Comparison of ENCODE assay signal across 8 mouse cellular contexts in the genomic region with DNA sequence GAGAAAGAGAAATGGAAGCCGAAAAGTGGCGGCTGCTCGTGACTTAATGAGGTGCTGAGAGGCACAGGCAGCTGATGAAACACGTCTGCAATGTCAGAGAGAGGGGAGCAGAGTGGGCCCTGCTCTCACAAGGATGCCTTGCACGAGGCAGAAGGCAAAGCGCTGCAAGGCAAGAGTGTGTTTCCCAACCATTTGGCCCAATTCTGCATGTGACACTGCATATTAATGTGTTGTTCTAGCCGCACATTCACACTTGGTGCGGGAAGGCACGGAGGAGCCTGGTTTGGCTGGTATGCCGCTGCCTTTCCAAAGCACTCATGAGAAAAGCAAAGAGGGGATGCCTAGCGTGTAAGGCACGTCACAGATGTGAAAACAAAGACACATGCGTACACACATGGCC.
DNase-seq lines count a peak whose midpoint lies in the region; ATAC-seq lines count a peak whose summit lies in the region.

No protein-coding gene starts in this region.

- H3K27me3 ChIP-seq in embryonic facial prominence, embryonic 13.5 days: no peaks in the 10 kb centered on the region
- no peaks in the 10 kb centered on the region for H3K27me3 ChIP-seq in neural tube, embryonic 12.5 days (replicated peaks)
- H3K27me3 ChIP-seq in heart, embryonic 10.5 days (ENCODE audit: insufficient read depth, poor library complexity, severe bottlenecking): no peaks in the 10 kb centered on the region

- ATAC-seq in embryonic facial prominence, embryonic 13.5 days (ENCODE audit: insufficient number of reproducible peaks, insufficient read depth, low FRiP score, low TSS enrichment, low read depth): no peak
- 0 out of 2 replicates have a peak, but pooled peaks have one; percentile 39 for ATAC-seq in neural tube, embryonic 12.5 days (ENCODE audit: low FRiP score, low read depth)
- no peak for ATAC-seq in erythroid progenitor cell, adult 5-6 weeks (replicated peaks; ENCODE audit: low FRiP score, poor library complexity, severe bottlenecking)

- DNase-seq in layer of hippocampus, adult 9-11 months: peak; percentile 38
- DNase-seq in layer of hippocampus, postnatal 25 days (ENCODE audit: extremely low spot score in 1 of 2, low spot score in 1 of 2): no peak
- peak; percentile 49 for DNase-seq in forelimb bud, embryonic 11.5 days (ENCODE audit: low read depth, low spot score)
- DNase-seq in adrenal gland, postnatal 14 days: no peak
- DNase-seq in heart, embryonic 10.5 days (ENCODE audit: low spot score): no peak

- 0 out of 2 replicates have a peak overlapping the region, but pooled peaks have one; percentile 22 for H3K9ac ChIP-seq in embryonic facial prominence, embryonic 13.5 days
- no peak overlapping the region for H3K9ac ChIP-seq in neural tube, embryonic 12.5 days

- H3K27ac ChIP-seq in embryonic facial prominence, embryonic 13.5 days: peak overlapping the region; percentile 5; the same call in 1 of the 2 replicates
- H3K27ac ChIP-seq in neural tube, embryonic 12.5 days: no peak overlapping the region
- no peak overlapping the region for H3K27ac ChIP-seq in heart, embryonic 10.5 days

- 0 out of 2 replicates have a peak, but pooled peaks cover 4% of the 10 kb centered on the region for H3K36me3 ChIP-seq in embryonic facial prominence, embryonic 13.5 days
- H3K36me3 ChIP-seq in neural tube, embryonic 12.5 days: no peaks in the 10 kb centered on the region
- no peaks in the 10 kb centered on the region for H3K36me3 ChIP-seq in heart, embryonic 10.5 days

- peaks cover 13% of the 10 kb centered on the region for H3K4me1 ChIP-seq in embryonic facial prominence, embryonic 13.5 days
- H3K4me1 ChIP-seq in neural tube, embryonic 12.5 days: peaks cover 24% of the 10 kb centered on the region
- peaks cover 8% of the 10 kb centered on the region; the same call in 1 of the 2 replicates for H3K4me1 ChIP-seq in heart, embryonic 10.5 days

- H3K9me3 ChIP-seq in embryonic facial prominence, embryonic 13.5 days: no peaks in the 10 kb centered on the region
- no peaks in the 10 kb centered on the region for H3K9me3 ChIP-seq in neural tube, embryonic 12.5 days
- H3K9me3 ChIP-seq in heart, embryonic 10.5 days: no peaks in the 10 kb centered on the region

- H3K4me3 ChIP-seq in embryonic facial prominence, embryonic 13.5 days: no peak overlapping the region
- no peak overlapping the region for H3K4me3 ChIP-seq in neural tube, embryonic 12.5 days
- no peak overlapping the region for H3K4me3 ChIP-seq in heart, embryonic 10.5 days

- WGBS in embryonic facial prominence, embryonic 13.5 days: 56% methylated on average over 13 of the region's 13 CpGs
- 66% methylated on average over 13 of the region's 13 CpGs for WGBS in neural tube, embryonic 12.5 days
- 62% methylated on average over 13 of the region's 13 CpGs for WGBS in heart, embryonic 10.5 days

- H3K4me2 ChIP-seq in embryonic facial prominence, embryonic 13.5 days: no peak overlapping the region
- no peak overlapping the region for H3K4me2 ChIP-seq in neural tube, embryonic 12.5 days (replicated peaks)

Comparison
In these comparisons a context has a peak if more than half of its experiments do, and no peak if none do; other contexts are left out.
1. DNase-seq: peak in layer of hippocampus, adult 9-11 months (single experiment) and forelimb bud, embryonic 11.5 days (single experiment); none in layer of hippocampus, postnatal 25 days (0 of 2), adrenal gland, postnatal 14 days (single experiment) and heart, embryonic 10.5 days (single experiment).